Mouse (Mus musculus) midbrain, postnatal 0 days (tissue): Measurements from ENCODE around the gene Meis2. TPM values are rescaled to one million over a fixed set of nuclear protein-coding genes. Genes with fewer than 3 reads are reported as not detected.

ENCODE experiments used
- ATAC-seq: fragments of 200-750 bp; cut with Nextera tagmentation; 2 replicates; pipeline ENCODE4 v1.8.0; 2017; ENCODE audit warnings: moderate number of reproducible peaks, mild to moderate bottlenecking, moderate TSS enrichment, moderate library complexity; ENCODE audit not compliant: low FRiP score
- DNase-seq: peaks from one replicate; pipeline ENCODE4 v3.0.0-alpha.2; 2015; ENCODE audit warnings: low spot score
- H3K27ac ChIP-seq: fragments of 300-500 bp; sonication (generic); 2 replicates; pipeline ENCODE4 v1.5.1; 2014; ENCODE audit warnings: low read depth, mild to moderate bottlenecking, low read length, mixed read lengths
- H3K27me3 ChIP-seq: fragments of 300-500 bp; sonication (generic); 2 replicates; pipeline ENCODE4 v1.6.1; 2014; ENCODE audit warnings: low read length, control low read depth, mixed read lengths; ENCODE audit not compliant: insufficient read depth
- H3K36me3 ChIP-seq: fragments of 300-500 bp; sonication (generic); 2 replicates; pipeline ENCODE4 v1.6.1; 2014; ENCODE audit warnings: low read length, control low read depth, mixed read lengths; ENCODE audit not compliant: insufficient read depth
- H3K4me1 ChIP-seq: fragments of 300-500 bp; sonication (generic); 2 replicates; pipeline ENCODE4 v1.6.1; 2014; ENCODE audit warnings: mild to moderate bottlenecking, control low read depth, antibody characterized with exemption, low read length, mixed read lengths; ENCODE audit not compliant: insufficient read depth
- H3K4me2 ChIP-seq: fragments of 300-500 bp; sonication (generic); 2 replicates; pipeline ENCODE4 v1.6.1; 2014; ENCODE audit warnings: low read depth, mild to moderate bottlenecking, low read length, mixed read lengths; ENCODE audit not compliant: poor library complexity, severe bottlenecking
- H3K4me3 ChIP-seq: fragments of 300-500 bp; sonication (generic); 2 replicates; pipeline ENCODE4 v1.5.1; 2014; ENCODE audit warnings: low read depth, mild to moderate bottlenecking, low read length, moderate library complexity
- H3K9ac ChIP-seq: fragments of 300-500 bp; sonication (generic); replicated peaks from 2 replicates; pipeline ENCODE4 v1.6.1; 2014; ENCODE audit warnings: mild to moderate bottlenecking, low read length, moderate library complexity, mixed read lengths; ENCODE audit not compliant: poor library complexity, severe bottlenecking
- H3K9me3 ChIP-seq: fragments of 300-500 bp; sonication (generic); 2 replicates; pipeline ENCODE4 v1.6.1; 2016; ENCODE audit warnings: low read length, control low read depth
- CTCF ChIP-seq: IDR thresholded peaks from 2 replicates; pipeline ENCODE4 v1.5.1; 2016; ENCODE audit warnings: antibody characterized with exemption, mild to moderate bottlenecking
- WGBS: fragments of 180-500 bp; shearing (Covaris S2); extraction: QIAGEN DNeasy Blood & Tissue Kit; methylation state at CpG from one replicate; pipeline ENCODE4 v1.1.7; 2014; 5-methylcytosine and 5-hydroxymethylcytosine counted together
- polyA plus RNA-seq: library from polyadenylated mRNA; unstranded; fragments of >200 nt; fragmentation: Nextera tagmentation; extraction: Ambion mirVana; gene quantifications from 2 replicates; pipeline ENCODE4 v1.2.1, GENCODE M21; 2015
- total RNA-seq: library from RNA; depleted of rRNA; stranded (reverse); fragments of >200 nt; gene quantifications from 2 replicates; pipeline ENCODE4 v1.2.3, GENCODE M21; 2014

The Meis2 gene
- total and polyA plus RNA-seq, 2 experiments from 2014 or later = 52.1 to 147 TPM

- Histone ChIP-seq H3K4me3 (no peak overlapping the region), H3K4me1 (no peaks in the 10 kb centered on the region), H3K4me2 (no peak overlapping the region), H3K27ac (no peak overlapping the region), H3K9ac (no peak overlapping the region), H3K36me3 (no peaks in the 10 kb centered on the region), H3K9me3 (no peaks in the 10 kb centered on the region), H3K27me3 (no peaks in the 10 kb centered on the region)
- 70% methylated on average over 14 of the region's 14 CpGs for WGBS
- TF ChIP-seq CTCF = no peak
- DNase-seq (no peak), ATAC-seq (no peak)
Measured at GRCm38 (mm10) chr2:115919141-115920071, 146.2 kb downstream of the Meis2 start.

GRCm38 (mm10) chr2:115918561-115918960, 147.1 kb downstream of the Meis2 start:
- H3K27me3 ChIP-seq = no peaks in the 10 kb centered on the region
- no peak for TF ChIP-seq CTCF
- H3K4me2 ChIP-seq = no peak overlapping the region
- DNase-seq = no peak
- no peak for ATAC-seq
- H3K4me3 ChIP-seq = no peak overlapping the region
- no peaks in the 10 kb centered on the region for H3K36me3 ChIP-seq
- H3K27ac ChIP-seq = no peak overlapping the region
- H3K9ac ChIP-seq = no peak overlapping the region
- no peaks in the 10 kb centered on the region for H3K4me1 ChIP-seq
- H3K9me3 ChIP-seq = no peaks in the 10 kb centered on the region

- Histone ChIP-seq H3K4me1 (no peaks in the 10 kb centered on the region), H3K9ac (no peak overlapping the region), H3K27me3 (no peaks in the 10 kb centered on the region), H3K36me3 (no peaks in the 10 kb centered on the region), H3K27ac (no peak overlapping the region), H3K9me3 (no peaks in the 10 kb centered on the region), H3K4me2 (no peak overlapping the region), H3K4me3 (no peak overlapping the region)
- WGBS = 28% methylated on average over 3 of the region's 4 CpGs
- no peak for TF ChIP-seq CTCF
- ATAC-seq = no peak
- DNase-seq = no peak
Measured at GRCm38 (mm10) chr2:115914539-115914938, 151.1 kb downstream of the Meis2 start.

GRCm38 (mm10) chr2:115912948-115913529, 152.6 kb downstream of the Meis2 start:
- Histone ChIP-seq H3K27me3 (no peaks in the 10 kb centered on the region), H3K27ac (no peak overlapping the region), H3K4me3 (no peak overlapping the region), H3K9ac (no peak overlapping the region), H3K9me3 (no peaks in the 10 kb centered on the region), H3K36me3 (no peaks in the 10 kb centered on the region), H3K4me2 (no peak overlapping the region), H3K4me1 (no peaks in the 10 kb centered on the region)
- WGBS = 76% methylated on average over 7 of the region's 7 CpGs
- ATAC-seq = no peak
- no peak for DNase-seq
- no peak for TF ChIP-seq CTCF

GRCm38 (mm10) chr2:115911913-115912642, 153.6 kb downstream of the Meis2 start:
- no peak for TF ChIP-seq CTCF
- 92% methylated on average over 17 of the region's 17 CpGs for WGBS
- no peak for DNase-seq
- H3K27me3 ChIP-seq = no peaks in the 10 kb centered on the region
- no peak overlapping the region for H3K27ac ChIP-seq
- H3K4me3 ChIP-seq = no peak overlapping the region
- no peaks in the 10 kb centered on the region for H3K36me3 ChIP-seq
- no peaks in the 10 kb centered on the region for H3K9me3 ChIP-seq
- no peak overlapping the region for H3K9ac ChIP-seq
- no peaks in the 10 kb centered on the region for H3K4me1 ChIP-seq
- no peak overlapping the region for H3K4me2 ChIP-seq
- no peak for ATAC-seq
